Mouse (Mus musculus): Measurements from ENCODE around the gene Cops9. TPM values are rescaled to one million over a fixed set of nuclear protein-coding genes. Genes with fewer than 3 reads are reported as not detected.

Cops9 gene
- polyA plus RNA-seq, 1 experiment from 2014 or later = 396 TPM

DNA sequence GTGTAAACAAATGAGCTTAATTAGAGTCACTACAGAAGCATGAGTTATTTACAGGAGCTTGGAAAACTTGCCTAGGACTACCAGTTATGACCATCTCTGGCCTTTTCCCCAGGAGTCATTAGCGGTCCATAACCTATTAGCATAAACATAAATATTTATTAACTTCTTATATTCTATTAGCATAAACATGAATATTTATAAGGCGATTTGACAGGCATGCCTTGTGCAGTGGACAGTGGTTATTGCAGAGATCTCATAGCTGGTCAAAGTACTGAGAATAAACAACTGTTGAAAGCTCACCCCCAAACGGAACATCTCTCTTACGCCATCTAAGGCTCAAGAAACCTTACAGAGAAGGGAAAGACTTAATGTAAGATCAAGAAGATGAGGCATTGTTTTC, 28.6 kb downstream of the Cops9 start:
- Histone ChIP-seq H3K9ac (ENCODE audit: low read length) (no peak overlapping the region), H3K4me2 (replicated peaks; ENCODE audit: low read depth) (no peak overlapping the region), H3K27me3 (ENCODE audit: control insufficient read depth, insufficient read depth, low read length) (no peaks in the 10 kb centered on the region), H3K4me3 (ENCODE audit: low read depth, low read length) (no peak overlapping the region), H3K36me3 (ENCODE audit: control insufficient read depth, insufficient read depth, low read length) (no peaks in the 10 kb centered on the region), H3K9me3 (ENCODE audit: control insufficient read depth, low read length) (no peaks in the 10 kb centered on the region), H3K4me1 (replicated peaks; ENCODE audit: control insufficient read depth, insufficient read depth) (no peaks in the 10 kb centered on the region), H3K27ac (replicated peaks) (no peak overlapping the region)
- no peak for TF ChIP-seq EP300 (optimal IDR thresholded peaks at IDR 0.05)
- TF ChIP-seq CTCF (IDR thresholded peaks at IDR 0.05; ENCODE audit: low read depth) = no peak
- no peak for ATAC-seq (ENCODE audit: low FRiP score, low TSS enrichment)
- WGBS = 35% methylated on average over 4 of the region's 4 CpGs
- no peak for DNase-seq (ENCODE audit: low spot score)

DNA sequence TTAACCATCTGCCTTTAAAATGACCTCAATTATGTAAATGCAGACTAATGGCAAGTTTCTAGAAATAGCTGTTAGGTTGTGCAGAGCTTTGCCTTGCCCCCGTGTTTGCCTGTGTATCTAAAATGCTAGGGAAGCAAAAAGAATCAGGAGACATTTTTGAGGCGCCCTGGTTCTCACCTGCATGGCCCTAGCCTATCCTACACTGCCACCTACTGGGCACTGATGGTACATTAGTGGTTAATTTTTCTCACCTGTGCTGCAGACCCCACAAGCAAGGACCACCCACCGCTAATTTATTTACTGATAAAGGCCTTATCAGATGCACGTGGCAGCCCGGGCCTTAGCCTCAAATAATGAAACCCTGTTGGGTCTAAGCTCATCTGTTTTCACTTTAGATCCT, 30.8 kb downstream of the Cops9 start:
- DNase-seq (ENCODE audit: low spot score) (peak; percentile 57), ATAC-seq (ENCODE audit: low FRiP score, low TSS enrichment) (no peak)
- H3K27me3 ChIP-seq (ENCODE audit: control insufficient read depth, insufficient read depth, low read length) = no peaks in the 10 kb centered on the region
- H3K9me3 ChIP-seq (ENCODE audit: control insufficient read depth, low read length) = no peaks in the 10 kb centered on the region
- no peak overlapping the region for H3K4me2 ChIP-seq (replicated peaks; ENCODE audit: low read depth)
- no peak overlapping the region for H3K9ac ChIP-seq (ENCODE audit: low read length)
- 3% methylated on average over 5 of the region's 5 CpGs for WGBS
- TF ChIP-seq EP300 (optimal IDR thresholded peaks at IDR 0.05) (no peak), CTCF (IDR thresholded peaks at IDR 0.05; ENCODE audit: low read depth) (peak; percentile 90)
- no peak overlapping the region for H3K27ac ChIP-seq (replicated peaks)
- no peak overlapping the region for H3K4me3 ChIP-seq (ENCODE audit: low read depth, low read length)
- H3K4me1 ChIP-seq (replicated peaks; ENCODE audit: control insufficient read depth, insufficient read depth) = no peaks in the 10 kb centered on the region
- H3K36me3 ChIP-seq (ENCODE audit: control insufficient read depth, insufficient read depth, low read length) = no peaks in the 10 kb centered on the region

DNA sequence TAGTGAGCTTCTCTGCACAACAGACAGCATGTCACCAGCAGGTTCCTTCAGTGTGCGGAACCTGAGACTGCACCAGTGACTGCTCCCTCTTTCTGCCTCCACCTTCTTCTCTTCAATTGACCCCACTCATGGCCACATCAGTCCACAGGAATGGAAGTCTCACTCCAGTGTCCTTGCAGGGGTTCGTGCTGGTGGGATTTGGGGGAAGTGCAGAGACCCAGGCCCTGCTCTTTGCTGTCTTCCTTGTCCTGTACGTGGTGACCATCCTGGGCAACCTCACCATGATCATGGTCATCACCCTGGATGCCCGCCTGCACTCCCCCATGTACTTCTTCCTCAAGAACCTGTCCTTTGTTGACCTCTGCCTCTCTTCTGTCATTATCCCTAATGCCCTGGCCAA, 34.1 kb downstream of the Cops9 start:
- Histone ChIP-seq H3K27me3 (ENCODE audit: control insufficient read depth, insufficient read depth, low read length) (no peaks in the 10 kb centered on the region), H3K4me2 (replicated peaks; ENCODE audit: low read depth) (no peak overlapping the region), H3K36me3 (ENCODE audit: control insufficient read depth, insufficient read depth, low read length) (no peaks in the 10 kb centered on the region), H3K27ac (replicated peaks) (no peak overlapping the region), H3K9me3 (ENCODE audit: control insufficient read depth, low read length) (no peaks in the 10 kb centered on the region), H3K4me3 (ENCODE audit: low read depth, low read length) (no peak overlapping the region), H3K4me1 (replicated peaks; ENCODE audit: control insufficient read depth, insufficient read depth) (no peaks in the 10 kb centered on the region), H3K9ac (ENCODE audit: low read length) (no peak overlapping the region)
- ATAC-seq (ENCODE audit: low FRiP score, low TSS enrichment) = no peak
- WGBS = 73% methylated on average over 4 of the region's 4 CpGs
- TF ChIP-seq EP300 (optimal IDR thresholded peaks at IDR 0.05) = no peak
- no peak for TF ChIP-seq CTCF (IDR thresholded peaks at IDR 0.05; ENCODE audit: low read depth)
- DNase-seq (ENCODE audit: low spot score) = no peak

DNA sequence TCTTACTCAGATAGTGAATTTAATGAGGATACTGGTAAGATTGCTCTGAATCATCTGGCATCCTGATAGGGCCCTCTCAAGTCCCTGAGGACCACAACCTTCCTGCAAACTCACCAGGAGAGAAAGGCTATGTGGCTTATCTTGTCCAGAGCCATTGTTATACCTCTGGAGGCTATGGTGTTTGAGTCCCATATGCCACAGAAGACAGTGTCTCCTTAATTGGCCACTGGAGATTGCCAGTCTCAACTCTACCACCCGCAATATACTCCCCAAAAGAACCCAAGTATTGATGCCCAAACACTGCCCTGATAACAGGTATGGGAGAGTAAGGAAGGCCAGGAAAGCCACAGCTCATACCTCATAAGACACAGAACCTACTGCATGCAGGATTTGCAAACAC, 36.3 kb downstream of the Cops9 start, which contains the start of gene Olfr1410:
Gene Olfr1410 (plus strand): TSS at position 301 of the 400 bp plus-strand sequence.
- Histone ChIP-seq H3K9ac (ENCODE audit: low read length) (no peak within 1 kb of the TSS), H3K9me3 (ENCODE audit: control insufficient read depth, low read length) (no peaks in the 10 kb centered on the region), H3K4me3 (ENCODE audit: low read depth, low read length) (no peak within 1 kb of the TSS), H3K4me1 (replicated peaks; ENCODE audit: control insufficient read depth, insufficient read depth) (no peaks in the 10 kb centered on the region), H3K36me3 (ENCODE audit: control insufficient read depth, insufficient read depth, low read length) (no peaks in the 10 kb centered on the region), H3K27me3 (ENCODE audit: control insufficient read depth, insufficient read depth, low read length) (no peaks in the 10 kb centered on the region), H3K4me2 (replicated peaks; ENCODE audit: low read depth) (no peak within 1 kb of the TSS), H3K27ac (replicated peaks) (no peak within 1 kb of the TSS)
- no peak for DNase-seq (ENCODE audit: low spot score)
- 89% methylated on average over 1 of the region's 1 CpGs for WGBS
- no peak for TF ChIP-seq CTCF (IDR thresholded peaks at IDR 0.05; ENCODE audit: low read depth)
- TF ChIP-seq EP300 (optimal IDR thresholded peaks at IDR 0.05) = no peak
- no peak for ATAC-seq (ENCODE audit: low FRiP score, low TSS enrichment)

DNA sequence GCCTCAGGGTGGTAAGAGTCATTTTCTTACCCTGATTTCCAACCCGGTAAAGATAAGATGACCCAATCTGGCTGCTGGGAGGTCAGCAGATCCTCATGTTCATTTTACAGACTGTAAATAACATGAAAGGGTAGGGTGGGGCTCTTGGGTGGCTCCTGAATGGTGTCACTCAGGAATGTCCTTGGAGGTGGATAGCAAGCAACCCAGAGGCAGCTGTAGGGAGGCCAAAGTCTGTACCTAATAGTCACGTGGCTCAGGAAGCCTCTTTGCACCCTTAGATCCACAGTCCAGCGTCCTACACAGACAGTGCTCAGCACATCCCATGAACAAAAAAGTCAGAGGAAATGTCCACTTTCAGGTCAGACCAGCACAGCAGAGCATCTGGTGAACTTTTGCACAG, 45.8 kb downstream of the Cops9 start:
- WGBS = 68% methylated on average over 3 of the region's 3 CpGs
- H3K27me3 ChIP-seq (ENCODE audit: control insufficient read depth, insufficient read depth, low read length) = no peaks in the 10 kb centered on the region
- no peak overlapping the region for H3K9ac ChIP-seq (ENCODE audit: low read length)
- no peaks in the 10 kb centered on the region for H3K4me1 ChIP-seq (replicated peaks; ENCODE audit: control insufficient read depth, insufficient read depth)
- ATAC-seq (ENCODE audit: low FRiP score, low TSS enrichment) (no peak), DNase-seq (ENCODE audit: low spot score) (no peak)
- no peak overlapping the region for H3K4me2 ChIP-seq (replicated peaks; ENCODE audit: low read depth)
- H3K4me3 ChIP-seq (ENCODE audit: low read depth, low read length) = no peak overlapping the region
- no peaks in the 10 kb centered on the region for H3K9me3 ChIP-seq (ENCODE audit: control insufficient read depth, low read length)
- H3K36me3 ChIP-seq (ENCODE audit: control insufficient read depth, insufficient read depth, low read length) = no peaks in the 10 kb centered on the region
- no peak for TF ChIP-seq EP300 (optimal IDR thresholded peaks at IDR 0.05)
- H3K27ac ChIP-seq (replicated peaks) = no peak overlapping the region

DNA sequence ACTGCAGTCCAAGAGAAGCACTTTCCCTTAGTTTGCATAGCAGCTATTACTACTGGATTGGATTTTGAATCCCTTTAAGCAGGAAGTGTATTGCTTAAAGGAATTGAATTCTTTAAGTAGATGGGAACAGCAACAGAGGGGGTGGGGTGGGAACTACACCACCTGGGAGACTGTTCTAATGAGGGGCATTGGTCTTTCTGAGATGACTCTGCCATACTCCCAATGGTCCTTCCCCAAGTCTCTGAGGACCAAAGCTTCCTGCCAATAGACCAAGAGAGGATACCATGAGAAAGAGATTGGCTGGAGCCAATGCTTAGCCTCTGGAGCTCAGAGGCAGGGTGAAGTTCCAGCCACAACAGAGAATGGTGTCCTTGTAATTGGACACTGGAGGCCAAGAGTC, 47.7 kb downstream of the Cops9 start, which contains the start of gene Olfr1411:
Gene Olfr1411 (plus strand): TSS at position 301 of the 400 bp plus-strand sequence.
- no peak within 1 kb of the TSS for H3K4me3 ChIP-seq (ENCODE audit: low read depth, low read length)

More for the DNA sequence above, 47.7 kb downstream of the Cops9 start, which contains the start of gene Olfr1411:
- H3K9ac ChIP-seq (ENCODE audit: low read length) = no peak within 1 kb of the TSS
- no peak within 1 kb of the TSS for H3K27ac ChIP-seq (replicated peaks)
- no peak within 1 kb of the TSS for H3K4me2 ChIP-seq (replicated peaks; ENCODE audit: low read depth)
- H3K27me3 ChIP-seq (ENCODE audit: control insufficient read depth, insufficient read depth, low read length) = no peaks in the 10 kb centered on the region
- no peaks in the 10 kb centered on the region for H3K36me3 ChIP-seq (ENCODE audit: control insufficient read depth, insufficient read depth, low read length)
- no peak for DNase-seq (ENCODE audit: low spot score)
- no peaks in the 10 kb centered on the region for H3K9me3 ChIP-seq (ENCODE audit: control insufficient read depth, low read length)
- no peak for TF ChIP-seq CTCF (IDR thresholded peaks at IDR 0.05; ENCODE audit: low read depth)
- TF ChIP-seq EP300 (optimal IDR thresholded peaks at IDR 0.05) = no peak
- ATAC-seq (ENCODE audit: low FRiP score, low TSS enrichment) = no peak
- H3K4me1 ChIP-seq (replicated peaks; ENCODE audit: control insufficient read depth, insufficient read depth) = no peaks in the 10 kb centered on the region

Other genes starting within 250 kb of the Cops9 start
- gene Ndufa10, start 168.1 kb downstream of the Cops9 start, polyA plus RNA-seq (2015; fragmentation: Nextera tagmentation; extraction: Ambion mirVana) = 229 and 232 TPM in 2 replicates
- not detected in 2 replicates for gene Olfr1416, start 156.9 kb downstream of the Cops9 start, polyA plus RNA-seq (2015; fragmentation: Nextera tagmentation; extraction: Ambion mirVana)
- not detected in 2 replicates for gene Olfr1415, start 145.9 kb downstream of the Cops9 start, polyA plus RNA-seq (2015; fragmentation: Nextera tagmentation; extraction: Ambion mirVana)
- gene Olfr1414, start 123.3 kb downstream of the Cops9 start, polyA plus RNA-seq (2015; fragmentation: Nextera tagmentation; extraction: Ambion mirVana) = 0.08 TPM in 1 of 2 replicates, not detected in the other
- not detected in 2 replicates for gene Olfr1413, start 70.7 kb downstream of the Cops9 start, polyA plus RNA-seq (2015; fragmentation: Nextera tagmentation; extraction: Ambion mirVana)
- not detected in 2 replicates for gene Olfr1412, start 56.2 kb downstream of the Cops9 start, polyA plus RNA-seq (2015; fragmentation: Nextera tagmentation; extraction: Ambion mirVana)
- gene Olfr1411, start 47.6 kb downstream of the Cops9 start, polyA plus RNA-seq (2015; fragmentation: Nextera tagmentation; extraction: Ambion mirVana) = not detected in 2 replicates
- not detected in 2 replicates for gene Olfr1410, start 36.2 kb downstream of the Cops9 start, polyA plus RNA-seq (2015; fragmentation: Nextera tagmentation; extraction: Ambion mirVana)
- gene Olfr12, start 24.2 kb downstream of the Cops9 start, polyA plus RNA-seq (2015; fragmentation: Nextera tagmentation; extraction: Ambion mirVana) = 0.02 TPM in 1 of 2 replicates, not detected in the other
- 0.16 and 0.18 TPM in 2 replicates for gene Otos, start 6.9 kb upstream of the Cops9 start, polyA plus RNA-seq (2015; fragmentation: Nextera tagmentation; extraction: Ambion mirVana)
- gene Gpc1, start 189.7 kb upstream of the Cops9 start, polyA plus RNA-seq (2015; fragmentation: Nextera tagmentation; extraction: Ambion mirVana) = 14.0 and 15.5 TPM in 2 replicates

Data from stomach, postnatal 0 days (tissue).